Mouse (Mus musculus) cerebellum, adult 8-10 months (tissue): ENCODE measurements around the gene P4ha3.

ENCODE experiments used
- DNase-seq: peaks from one replicate; pipeline ENCODE4 v3.0.0; 2022

Gene P4ha3

DNA sequence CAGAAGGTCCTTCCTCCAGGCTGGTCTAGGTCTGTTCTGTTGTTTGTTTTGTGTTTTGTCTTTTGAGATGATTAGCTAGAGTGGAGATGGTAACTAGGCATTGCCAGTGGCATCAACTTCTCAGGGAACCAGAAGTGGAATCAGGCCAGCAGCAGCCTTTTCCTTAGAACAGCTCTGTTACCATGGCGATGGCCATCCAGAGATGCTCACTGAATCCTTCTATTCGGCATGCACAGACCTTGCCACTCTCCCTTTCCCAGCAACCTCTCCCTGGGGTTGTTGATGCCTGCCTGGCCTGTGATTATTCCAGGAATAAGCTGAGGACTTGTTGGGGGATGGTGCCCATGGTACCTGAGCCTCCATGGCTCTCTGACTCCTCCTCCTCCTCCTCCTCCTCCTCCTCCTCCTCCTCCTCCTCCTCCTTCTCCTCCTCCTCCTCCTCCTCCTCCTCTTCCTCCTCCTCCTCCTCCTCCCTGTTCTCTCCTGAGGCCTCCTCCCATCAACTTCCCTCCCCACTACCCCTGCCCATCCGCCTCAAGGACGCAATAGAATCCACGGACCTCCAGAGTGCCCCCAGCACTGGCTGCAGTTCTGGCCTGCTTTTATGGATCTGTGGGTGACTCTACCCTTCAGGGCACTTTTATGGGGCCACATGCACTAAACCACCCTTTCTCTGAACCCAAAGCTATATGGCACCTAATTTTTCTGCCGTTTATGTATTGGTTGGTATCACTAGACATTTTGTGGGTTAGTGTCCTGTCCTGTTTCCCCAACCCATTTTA lies 22.7 kb downstream of the P4ha3 start:
- no peak for DNase-seq

DNA sequence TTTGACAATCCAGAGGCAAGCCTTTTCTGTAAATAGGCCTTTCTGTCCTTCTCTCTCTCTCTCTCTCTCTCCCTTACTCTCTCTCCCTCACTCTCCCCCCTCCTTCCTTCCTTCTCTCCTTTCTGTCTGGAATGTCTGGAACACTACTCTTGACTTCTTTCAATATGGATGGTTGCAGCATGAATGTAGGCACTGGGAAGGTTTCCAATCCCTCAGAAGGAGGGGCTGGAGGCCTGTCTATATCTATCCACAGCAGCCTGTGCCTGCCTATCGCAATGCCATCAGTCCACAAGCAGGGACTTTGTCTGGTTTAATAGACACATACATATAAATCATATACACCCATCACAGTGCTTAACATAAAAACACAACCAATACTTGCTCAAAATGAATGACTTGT lies 23.9 kb downstream of the P4ha3 start:
- DNase-seq, result no peak

DNA sequence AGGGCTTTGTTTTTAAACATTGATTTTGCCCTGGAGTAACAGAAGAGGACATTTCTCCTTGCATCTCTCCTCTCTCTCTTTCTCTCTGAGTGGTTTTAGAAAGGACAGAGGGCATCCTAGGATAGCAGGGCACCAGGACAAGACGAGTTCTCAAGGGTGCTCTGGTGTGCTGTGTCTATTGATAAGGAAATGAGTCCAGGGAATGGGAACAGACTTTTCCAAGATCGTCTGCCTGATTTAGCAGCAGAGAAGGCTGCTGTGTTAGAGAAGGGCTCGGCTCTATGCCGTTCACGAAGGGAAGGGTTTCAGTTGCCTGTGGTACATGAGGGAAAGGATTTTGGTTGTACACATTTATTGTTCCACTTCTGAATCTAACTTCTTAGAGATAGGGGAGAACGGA lies 24.4 kb downstream of the P4ha3 start:
- DNase-seq, result no peak

DNA sequence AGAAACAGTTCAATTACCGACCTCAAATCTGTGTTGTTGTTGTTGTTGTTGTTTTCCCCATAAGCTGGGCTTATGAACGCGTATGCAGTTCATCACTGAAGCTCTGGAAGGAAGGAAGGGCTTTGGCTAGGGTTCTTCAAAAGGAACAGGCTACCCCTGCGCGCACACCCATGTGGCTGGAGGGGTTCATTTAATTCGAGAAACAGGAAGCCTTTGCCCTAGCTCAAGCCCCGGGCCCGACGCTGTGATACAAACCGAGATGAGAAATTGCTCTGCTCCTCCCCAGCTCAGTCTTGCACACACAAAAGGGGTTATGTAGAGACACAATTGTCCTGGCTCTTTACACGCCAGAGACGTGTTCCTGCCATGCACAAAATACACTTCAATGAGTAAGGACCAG lies 25.0 kb downstream of the P4ha3 start:
- no peak for DNase-seq

GRCm38 (mm10) chr7:100312716-100313115 lies 27.4 kb downstream of the P4ha3 start:
- no peak for DNase-seq

DNA sequence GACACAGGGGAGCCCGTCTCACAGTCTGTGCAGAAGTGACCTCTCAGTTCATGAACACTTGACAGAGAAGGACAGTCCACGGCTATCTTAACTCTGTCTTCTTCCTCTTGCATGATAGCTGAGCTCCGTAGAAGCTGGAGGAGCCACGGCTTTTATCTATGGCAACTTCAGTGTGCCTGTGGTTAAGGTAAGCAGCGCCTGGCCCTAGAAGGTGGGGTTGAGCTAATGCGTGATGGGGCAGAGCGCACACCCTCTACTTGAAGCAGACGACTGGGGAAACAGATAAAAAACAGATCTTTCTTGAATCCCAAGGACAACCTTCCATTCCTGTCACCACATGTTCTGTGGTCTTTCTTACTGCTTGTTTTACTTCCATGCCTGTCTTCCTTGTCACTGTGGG lies 31.6 kb downstream of the P4ha3 start:
- no peak for DNase-seq

- DNase-seq, result no peak
Observed at GRCm38 (mm10) chr7:100317534-100317933, 32.2 kb downstream of the P4ha3 start.

- no peak for DNase-seq
Observed at GRCm38 (mm10) chr7:100323721-100324120, 38.4 kb downstream of the P4ha3 start.

GRCm38 (mm10) chr7:100325482-100325881 lies 40.2 kb downstream of the P4ha3 start:
- DNase-seq, result peak; percentile 28

GRCm38 (mm10) chr7:100327514-100327913 lies 42.2 kb downstream of the P4ha3 start:
- DNase-seq, result no peak

- DNase-seq, result no peak
Observed at GRCm38 (mm10) chr7:100328636-100329035, 43.3 kb downstream of the P4ha3 start.

DNA sequence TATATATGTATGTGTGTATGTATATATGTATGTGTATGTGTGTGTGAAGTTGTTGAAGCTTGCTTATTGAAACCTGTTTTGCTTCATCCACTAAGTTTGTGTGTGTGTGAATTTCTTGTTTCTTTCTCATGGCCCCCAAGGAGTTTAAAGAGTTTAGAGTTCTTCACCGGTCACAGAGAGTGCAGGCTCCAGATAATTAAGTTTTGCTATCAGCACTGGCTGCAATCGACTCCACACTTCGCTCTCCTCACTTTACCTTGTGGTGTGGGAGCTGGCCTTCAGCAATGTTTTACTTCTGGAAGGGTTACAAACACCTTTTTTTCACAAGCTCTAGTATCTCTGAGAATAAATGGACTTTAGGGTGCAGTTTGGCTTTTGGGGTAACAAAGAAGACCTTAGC lies 45.9 kb downstream of the P4ha3 start:
- no peak for DNase-seq

GRCm38 (mm10) chr7:100335921-100336320 lies 50.6 kb downstream of the P4ha3 start:
- DNase-seq, result no peak

GRCm38 (mm10) chr7:100354984-100355383 lies 69.7 kb downstream of the P4ha3 start:
- DNase-seq, result no peak

DNA sequence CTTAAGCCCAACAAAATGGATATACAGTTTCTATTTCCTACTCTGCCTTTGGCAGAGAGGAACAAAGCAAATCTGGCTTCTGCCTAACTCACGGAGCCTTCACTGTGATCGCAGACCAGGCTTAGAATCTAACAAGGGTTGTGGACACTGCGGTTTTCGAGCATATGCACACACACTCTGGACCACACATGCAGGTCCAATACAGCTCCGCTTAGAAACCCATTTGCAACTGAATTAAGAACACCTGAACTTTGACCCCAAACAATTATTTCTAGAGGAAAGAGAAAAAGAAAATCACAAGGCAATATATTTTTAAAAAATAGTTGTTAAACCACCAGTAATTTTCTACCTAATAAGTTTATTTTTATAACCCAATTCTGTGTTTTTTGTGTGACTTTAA lies 71.0 kb downstream of the P4ha3 start:
- DNase-seq, result no peak

DNA sequence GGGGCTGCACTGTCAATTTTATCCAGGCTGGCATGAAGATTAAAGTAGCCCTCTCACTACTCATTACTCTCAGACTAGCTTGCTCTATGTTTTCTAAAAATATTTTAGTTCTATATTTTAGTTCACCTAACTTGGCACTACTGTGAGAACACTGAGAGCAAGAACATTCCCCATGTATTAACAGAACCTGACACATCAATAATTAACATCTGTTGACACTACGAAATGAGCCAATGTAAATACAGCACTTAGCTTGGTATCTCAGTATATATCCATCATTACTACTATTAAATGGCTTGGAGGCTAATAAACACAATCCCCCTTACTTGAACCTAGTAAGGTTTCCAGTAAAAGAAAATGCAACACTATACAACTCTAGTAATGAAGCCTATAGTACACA lies 71.4 kb downstream of the P4ha3 start:
- DNase-seq, result no peak

GRCm38 (mm10) chr7:100357856-100358255 lies 72.5 kb downstream of the P4ha3 start:
- DNase-seq, result no peak

GRCm38 (mm10) chr7:100363162-100363561 lies 77.8 kb downstream of the P4ha3 start:
- DNase-seq, result no peak

GRCm38 (mm10) chr7:100364888-100365287 lies 79.6 kb downstream of the P4ha3 start:
- DNase-seq, result no peak
